ENCODE assay signal across 16 mouse cellular contexts in genomic region chr7:19742468-19742867, GRCm38 (mm10).
"Had no signal": no experiment of that assay in that cellular context is flagged by ENCODE, and none has a peak within 500 bp of the region (broad histone marks: within the 10 kb centered on the region; RNA-seq: fewer than 3 reads in every experiment).

No protein-coding gene starts in this region.

- H3K27me3 ChIP-seq: intestine, embryonic 15.5 days; liver, embryonic 15.5 days; neural tube, embryonic 13.5 days had no signal

- H3K9me3 ChIP-seq: intestine, embryonic 15.5 days; limb, embryonic 10.5 days; liver, embryonic 15.5 days; neural tube, embryonic 13.5 days had no signal

- H3K4me2 ChIP-seq: intestine, embryonic 15.5 days; liver, embryonic 15.5 days; midbrain, embryonic 11.5 days; neural tube, embryonic 13.5 days had no signal

- H3K9ac ChIP-seq: intestine, embryonic 15.5 days; liver, embryonic 15.5 days; neural tube, embryonic 13.5 days had no signal

- DNase-seq: kidney, adult 8-10 months; kidney, postnatal 25 days; lung, adult 2 months; lung, postnatal 4 days; retina, postnatal 1 day; right cerebral cortex, postnatal 14 days; thymus, adult 2 months; thymus, postnatal 25 days had no signal

- H3K27ac ChIP-seq: left cerebral cortex, adult 2 months; limb, embryonic 10.5 days had no signal

- ATAC-seq: intestine, embryonic 15.5 days; lung, postnatal 0 days; midbrain, embryonic 16.5 days had no signal

- H3K4me3 ChIP-seq: intestine, embryonic 15.5 days; left cerebral cortex, adult 2 months; liver, embryonic 15.5 days; neural tube, embryonic 13.5 days had no signal
